ENCODE assay signal across 8 mouse cellular contexts in the genomic region with DNA sequence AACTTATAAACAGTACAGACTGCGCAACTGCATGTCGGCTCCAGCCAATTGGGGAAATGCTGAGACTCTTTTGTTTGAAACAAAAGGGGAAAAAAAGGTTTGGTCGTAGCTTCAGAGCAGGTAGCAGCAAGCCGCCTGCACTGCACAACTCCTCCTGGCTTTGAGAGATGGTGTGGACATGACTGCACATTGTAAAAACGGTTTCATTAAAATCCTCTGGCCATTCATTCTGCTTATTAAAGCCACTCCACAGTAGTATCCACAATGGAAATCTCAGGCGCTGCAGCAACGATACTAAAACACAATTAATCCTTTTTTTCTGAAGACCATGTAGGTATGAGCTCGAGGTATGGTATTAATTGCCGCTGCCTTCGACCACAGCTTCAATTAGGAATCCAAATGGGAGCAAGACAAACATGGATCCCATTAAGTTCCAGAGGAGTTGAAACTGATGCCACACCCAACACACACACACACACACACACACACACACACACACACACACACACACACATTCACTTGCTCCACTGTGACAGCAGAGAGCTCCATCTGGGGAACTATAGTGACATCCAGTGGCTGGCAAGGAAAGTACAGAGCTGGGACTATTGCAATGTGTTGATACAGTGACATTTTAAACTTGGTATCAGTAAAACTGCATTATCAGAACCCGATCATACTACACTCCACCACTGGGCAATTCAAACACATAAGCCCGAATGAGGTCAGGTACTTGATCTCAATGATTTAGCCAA.
DNase-seq lines count a peak whose midpoint lies in the region; ATAC-seq and TF ChIP-seq lines count a peak whose summit lies in the region.

No protein-coding gene starts in this region.

- H3K27me3 ChIP-seq in embryonic facial prominence, embryonic 15.5 days = no peaks in the 10 kb centered on the region
- no peaks in the 10 kb centered on the region for H3K27me3 ChIP-seq in hindbrain, postnatal 0 days (ENCODE audit: insufficient read depth, low read length)
- H3K27me3 ChIP-seq in limb, embryonic 10.5 days (ENCODE audit: low read depth, poor library complexity, severe bottlenecking) = no peaks in the 10 kb centered on the region

- H3K4me3 ChIP-seq in embryonic facial prominence, embryonic 15.5 days (replicated peaks) = no peak overlapping the region
- H3K4me3 ChIP-seq in hindbrain, postnatal 0 days (ENCODE audit: low read length) = no peak overlapping the region
- no peak overlapping the region for H3K4me3 ChIP-seq in limb, embryonic 10.5 days

- no peak overlapping the region for H3K9ac ChIP-seq in embryonic facial prominence, embryonic 15.5 days
- H3K9ac ChIP-seq in hindbrain, postnatal 0 days (replicated peaks; ENCODE audit: low read length) = no peak overlapping the region

- peak; percentile 84 for TF ChIP-seq CTCF in hindbrain, postnatal 0 days (IDR thresholded peaks at IDR 0.05; ENCODE audit: low read depth)

- 48% methylated on average over 12 of the region's 12 CpGs for WGBS in embryonic facial prominence, embryonic 15.5 days
- WGBS in hindbrain, postnatal 0 days = 75% methylated on average over 12 of the region's 12 CpGs
- 72% methylated on average over 12 of the region's 12 CpGs for WGBS in limb, embryonic 10.5 days

- no peak for ATAC-seq in embryonic facial prominence, embryonic 15.5 days (ENCODE audit: insufficient number of reproducible peaks, low FRiP score, low TSS enrichment, low read depth)
- peak; percentile 90 for ATAC-seq in hindbrain, postnatal 0 days

- H3K4me1 ChIP-seq in embryonic facial prominence, embryonic 15.5 days = no peaks in the 10 kb centered on the region
- no peaks in the 10 kb centered on the region for H3K4me1 ChIP-seq in hindbrain, postnatal 0 days (ENCODE audit: insufficient read depth, low read length)
- peaks cover 6% of the 10 kb centered on the region; the same call in 1 of the 2 replicates for H3K4me1 ChIP-seq in limb, embryonic 10.5 days

- peak; percentile 8 for DNase-seq in thymus, postnatal 4 days
- no peak for DNase-seq in thymus, postnatal 14 days
- DNase-seq in hindbrain, postnatal 0 days (ENCODE audit: low spot score) = peak; percentile 79
- DNase-seq in limb, embryonic 10.5 days (ENCODE audit: low spot score) = peak; percentile 62
- peak; percentile 29 for DNase-seq in neural tube, embryonic 10.5 days (ENCODE audit: extremely low spot score, low spot score)
- no peak for DNase-seq in testis, postnatal 10 days (ENCODE audit: low spot score)
- DNase-seq in testis, postnatal 14 days (ENCODE audit: low spot score) = no peak

- 0 out of 2 replicates have a peak overlapping the region, but pooled peaks have one; percentile 15 for H3K4me2 ChIP-seq in embryonic facial prominence, embryonic 15.5 days (replicated peaks)
- no peak overlapping the region for H3K4me2 ChIP-seq in hindbrain, postnatal 0 days (ENCODE audit: low read depth, low read length)

- no peak overlapping the region for H3K27ac ChIP-seq in embryonic facial prominence, embryonic 15.5 days (replicated peaks)
- no peak overlapping the region for H3K27ac ChIP-seq in hindbrain, postnatal 0 days
- no peak overlapping the region for H3K27ac ChIP-seq in limb, embryonic 10.5 days

- H3K36me3 ChIP-seq in embryonic facial prominence, embryonic 15.5 days = no peaks in the 10 kb centered on the region
- no peaks in the 10 kb centered on the region for H3K36me3 ChIP-seq in hindbrain, postnatal 0 days (ENCODE audit: insufficient read depth, low read length)
- H3K36me3 ChIP-seq in limb, embryonic 10.5 days = no peaks in the 10 kb centered on the region

- no peaks in the 10 kb centered on the region for H3K9me3 ChIP-seq in embryonic facial prominence, embryonic 15.5 days (replicated peaks)
- no peaks in the 10 kb centered on the region for H3K9me3 ChIP-seq in hindbrain, postnatal 0 days (ENCODE audit: low read length)
- no peaks in the 10 kb centered on the region for H3K9me3 ChIP-seq in limb, embryonic 10.5 days (replicated peaks)

Comparison
In these comparisons a context has a peak if more than half of its experiments do, and no peak if none do; other contexts are left out.
1. DNase-seq: peak in thymus, postnatal 4 days (single experiment), hindbrain, postnatal 0 days (single experiment), limb, embryonic 10.5 days (single experiment) and neural tube, embryonic 10.5 days (single experiment); none in thymus, postnatal 14 days (single experiment), testis, postnatal 10 days (single experiment) and testis, postnatal 14 days (single experiment).